Mouse (Mus musculus): ENCODE measurements at regions not wholly inside any gene's neighbourhood (a gene's known extent, or its start where the extent isn't known, plus 50 kb on each side); places are given as distances from the start of the nearest gene placed in this dataset.
"Not testable (repeated sequence)": the region's sequence is repeated elsewhere in the genome, so short reads cannot be mapped to it uniquely, and the experiment has no call there.

DNA sequence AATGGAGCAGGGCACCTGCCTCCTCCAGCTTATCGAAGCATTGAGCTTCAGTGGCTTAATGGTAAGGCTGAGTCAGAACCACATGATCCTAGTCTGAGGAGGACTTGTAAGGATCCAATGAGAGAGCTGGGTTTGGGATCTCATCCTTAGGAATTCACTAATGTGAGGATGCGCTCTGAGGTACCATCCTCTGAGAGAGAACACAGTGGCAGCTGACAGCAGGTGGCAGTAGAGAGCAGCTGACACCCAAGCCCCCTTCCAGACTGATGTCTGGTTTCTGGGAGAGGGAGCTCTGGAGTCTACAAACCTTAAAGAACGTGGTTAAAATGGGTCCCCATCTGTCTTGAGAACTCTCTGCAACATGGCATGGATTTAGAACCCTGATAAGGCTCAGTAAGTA, 137.8 kb downstream of the B3glct start:
- peak; percentile 26 to 33 for DNase-seq

DNA sequence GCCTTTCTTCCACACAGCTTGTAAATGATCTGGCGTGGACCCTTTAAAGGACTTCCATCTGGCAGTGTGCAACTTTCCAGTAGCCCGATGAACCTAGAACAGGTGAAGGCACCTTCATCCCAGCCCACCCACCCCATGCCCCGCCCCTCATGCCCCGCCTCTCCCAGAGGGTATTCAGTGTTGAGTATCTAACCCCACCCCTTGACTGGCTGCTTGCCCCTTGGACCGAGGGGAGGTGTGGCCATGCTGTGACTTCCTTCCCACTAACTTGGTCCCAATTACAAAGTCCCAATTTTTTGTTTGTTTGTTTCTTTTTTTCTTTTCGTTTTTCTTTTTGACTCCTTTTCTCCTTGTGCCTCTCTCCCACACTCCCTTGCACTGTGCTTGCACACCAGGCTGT, 140.8 kb downstream of the B3glct start:
- no peak for DNase-seq

DNA sequence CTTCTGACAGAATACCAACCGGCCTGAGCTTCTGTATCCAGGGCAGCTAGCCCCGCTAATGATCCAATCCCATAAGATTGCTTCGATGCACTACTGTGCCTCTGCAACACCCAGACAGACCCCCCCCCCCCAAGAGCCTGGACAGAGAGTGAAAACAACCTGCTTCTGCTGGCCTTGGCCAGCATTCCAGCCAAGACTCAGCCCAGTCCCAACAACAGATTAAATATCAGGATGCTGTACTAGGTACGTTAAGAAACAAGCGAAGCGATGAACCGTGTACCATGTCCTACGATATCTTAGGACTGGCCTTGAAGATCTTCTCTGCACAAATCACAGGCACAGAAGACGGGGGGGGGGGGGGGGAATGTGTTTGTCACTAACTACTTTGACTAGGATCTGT, 145.8 kb downstream of the B3glct start:
- DNase-seq, result no peak

DNA sequence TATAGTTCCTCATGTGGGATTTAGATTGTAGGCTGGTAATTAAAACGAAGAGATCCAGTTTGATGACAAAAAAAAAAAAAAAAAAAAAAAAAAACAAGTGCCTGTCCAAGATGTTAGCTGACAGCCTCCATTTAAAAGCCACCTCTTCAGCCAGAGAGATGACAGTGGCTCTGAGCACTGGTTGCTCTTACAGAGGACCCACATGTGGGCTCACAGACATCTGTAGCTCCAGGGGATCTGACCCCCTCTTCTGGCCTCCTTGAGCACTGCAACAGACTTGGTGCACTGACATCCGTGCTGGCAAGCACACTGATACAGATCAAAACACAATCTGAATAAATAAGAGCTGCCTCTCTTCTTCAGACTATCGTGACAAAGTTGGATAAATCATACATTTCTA, 149.6 kb downstream of the B3glct start:
- DNase-seq, result peak in 1 of 2 experiments; percentile 19

DNA sequence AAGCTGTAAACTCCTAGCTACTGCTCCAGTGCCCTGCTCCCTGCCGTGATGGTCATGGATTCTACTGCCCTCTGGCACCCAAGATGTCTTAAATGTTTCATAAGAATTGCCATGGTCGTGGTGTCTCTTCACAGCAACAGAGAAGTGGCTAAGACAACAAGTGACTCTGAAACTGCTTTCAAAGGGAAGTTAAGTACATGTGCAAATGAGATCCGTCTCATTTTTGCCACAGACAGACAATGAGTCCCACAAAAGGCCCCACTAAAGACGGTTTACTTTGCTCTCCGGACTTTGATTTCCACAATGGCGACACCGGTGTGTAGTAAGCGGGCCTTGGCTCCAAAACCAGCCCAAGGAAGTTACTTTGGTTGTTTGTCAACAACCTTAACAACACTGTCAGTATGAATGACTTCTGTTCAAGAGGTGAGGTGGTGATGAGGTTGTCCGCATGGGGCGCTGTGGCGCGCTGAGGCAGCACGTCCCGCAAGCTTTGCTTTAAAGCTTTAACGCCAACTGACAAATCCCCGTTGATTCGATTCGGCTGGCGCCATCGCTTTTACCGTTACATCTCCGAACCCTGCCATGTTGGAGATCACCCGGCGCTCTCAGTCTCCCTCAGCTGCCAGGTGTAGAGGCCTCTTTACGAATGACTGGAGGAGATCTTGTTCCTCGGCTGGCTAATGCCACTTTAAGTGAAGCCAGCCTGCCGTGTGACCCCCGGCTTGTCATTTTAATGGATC, 153.3 kb downstream of the B3glct start:
- peak; percentile 63 to 70 for DNase-seq

DNA sequence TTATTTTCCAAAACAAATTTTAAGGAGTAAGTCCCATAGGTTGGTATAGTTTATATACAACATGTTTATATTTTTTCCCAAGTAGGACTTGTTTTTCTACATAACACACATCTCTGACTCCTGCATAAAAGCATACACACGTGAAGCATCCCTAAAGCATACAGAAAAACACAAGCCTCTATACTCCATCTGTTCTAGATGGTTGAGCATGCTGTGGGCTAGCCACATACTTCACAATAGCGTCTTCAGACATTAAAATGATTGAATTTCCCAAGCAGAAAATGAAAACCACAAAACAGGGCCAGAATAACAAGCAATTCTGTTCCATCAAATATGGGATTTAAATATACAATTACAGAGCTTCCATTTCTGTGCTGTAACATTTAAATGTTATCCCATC, 159.3 kb downstream of the B3glct start:
- no peak for DNase-seq

DNA sequence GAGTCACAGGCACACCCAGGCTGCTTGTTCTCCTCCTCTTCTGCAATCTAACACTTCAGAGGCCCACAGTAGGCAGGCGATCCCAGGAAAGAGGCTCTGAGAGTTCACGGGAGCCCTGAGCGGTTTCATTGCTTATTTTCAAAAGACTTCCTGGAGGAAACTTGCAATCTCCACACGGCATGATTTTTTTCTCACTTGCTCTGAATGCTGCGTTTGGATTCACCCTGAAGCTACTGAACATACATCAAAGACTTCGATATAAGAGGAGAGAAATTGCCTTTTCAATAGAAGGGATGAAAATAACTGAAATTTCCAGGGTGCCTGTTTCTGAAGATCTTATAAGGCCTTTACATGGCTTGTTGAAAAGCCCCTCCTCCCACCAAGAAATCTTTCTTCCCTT, 164.5 kb downstream of the B3glct start:
- DNase-seq, result no peak

DNA sequence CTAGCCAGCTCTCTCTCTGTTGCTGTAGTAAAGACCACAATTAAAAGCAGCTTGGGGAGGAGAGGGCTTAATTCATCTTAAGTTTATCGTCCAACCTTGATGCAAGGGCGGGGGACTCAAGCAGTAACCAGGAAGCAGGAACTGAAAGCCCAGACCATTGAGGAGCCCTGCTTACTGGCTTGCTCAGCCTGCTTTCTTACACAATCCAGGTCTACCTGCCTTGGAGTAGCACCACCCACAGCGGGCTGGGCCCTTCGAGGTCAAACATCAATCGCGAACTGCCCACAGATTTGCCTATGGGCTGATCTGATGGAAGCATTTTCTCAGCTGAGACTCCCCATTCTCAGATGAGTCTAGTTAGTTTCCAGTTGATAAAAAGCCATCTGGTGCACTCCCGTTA, 165.3 kb downstream of the B3glct start:
- no peak for DNase-seq

DNA sequence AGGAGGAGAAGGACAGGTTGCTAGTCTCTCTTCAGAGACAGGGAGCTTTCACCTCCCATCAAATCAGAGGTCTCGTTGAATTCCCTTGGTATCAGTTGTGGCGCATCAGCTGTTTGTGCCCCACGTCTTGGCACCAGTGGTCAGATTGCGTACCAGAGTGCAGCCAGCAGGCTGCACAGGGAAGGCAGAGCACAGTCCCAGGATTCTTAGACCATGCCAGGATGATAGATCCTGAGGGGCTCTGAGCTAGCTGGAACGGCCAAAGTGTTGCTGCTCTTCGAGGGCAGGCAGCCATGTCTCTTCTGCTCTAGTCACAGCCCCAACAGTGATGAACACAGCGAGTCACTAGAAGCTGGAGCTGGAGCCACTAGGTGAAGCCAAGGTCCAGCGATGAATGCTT, 167.2 kb downstream of the B3glct start:
- DNase-seq, result no peak

DNA sequence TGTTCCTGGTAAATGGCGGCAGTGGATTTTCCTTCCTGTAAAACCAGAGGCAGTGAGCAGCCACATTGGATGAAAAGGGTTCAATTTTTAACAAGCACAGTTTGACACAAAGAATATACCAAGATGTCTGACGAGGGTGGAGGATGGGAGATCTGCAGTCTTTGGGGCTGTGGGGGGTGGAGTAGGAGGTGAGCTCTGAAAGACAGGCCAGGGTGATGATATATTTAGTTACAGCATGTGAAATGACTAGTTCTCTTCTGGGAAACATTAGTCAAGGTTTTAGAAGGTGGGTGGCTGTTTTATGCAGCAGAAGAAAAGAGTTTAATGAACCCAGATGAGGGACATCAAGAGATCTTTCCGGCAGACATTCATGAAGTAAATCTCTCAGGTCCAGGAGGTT, 170.0 kb upstream of the Rxfp2 start:
- DNase-seq, result no peak

DNA sequence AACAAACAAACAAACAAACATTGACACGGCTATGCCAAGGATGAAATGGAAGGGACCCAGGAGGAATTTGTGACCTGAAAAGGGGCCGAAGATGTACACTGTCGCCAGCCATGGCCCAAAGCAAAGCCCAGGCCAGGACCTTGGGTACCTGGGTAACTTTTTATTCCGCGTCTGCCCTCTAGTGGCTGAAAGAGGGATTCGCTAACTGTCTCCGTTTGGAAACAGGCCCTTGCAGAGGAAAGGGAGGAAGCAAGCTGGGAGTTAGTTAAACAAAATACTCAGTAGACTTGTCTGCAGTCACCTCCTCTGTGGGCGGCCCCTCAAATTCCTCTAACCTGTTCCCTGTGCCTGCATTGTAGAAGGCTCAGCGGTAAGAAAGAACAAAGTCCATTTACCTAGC, 167.5 kb upstream of the Rxfp2 start:
- DNase-seq, result peak; percentile 47 to 56

DNA sequence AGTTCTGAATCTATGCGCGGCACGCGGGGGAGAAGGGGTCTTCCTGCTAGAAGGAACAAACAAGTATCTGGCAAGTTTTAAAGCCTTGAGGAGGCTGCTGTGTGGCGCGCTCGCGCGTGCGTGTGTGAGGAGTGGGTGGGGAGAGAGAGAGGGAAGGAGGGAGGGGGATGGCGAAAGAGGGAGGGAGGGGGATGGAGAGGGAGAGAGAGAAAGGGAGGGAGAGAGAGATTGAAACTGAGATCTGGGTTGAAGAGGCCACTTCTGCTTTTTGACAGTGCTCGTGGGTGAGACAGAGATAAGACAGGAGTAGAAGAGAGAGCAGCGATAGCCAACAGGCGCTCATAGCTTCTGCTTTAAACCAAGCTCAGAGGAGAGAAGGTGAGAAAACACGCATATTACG, 166.0 kb upstream of the Rxfp2 start:
- no peak for DNase-seq

DNA sequence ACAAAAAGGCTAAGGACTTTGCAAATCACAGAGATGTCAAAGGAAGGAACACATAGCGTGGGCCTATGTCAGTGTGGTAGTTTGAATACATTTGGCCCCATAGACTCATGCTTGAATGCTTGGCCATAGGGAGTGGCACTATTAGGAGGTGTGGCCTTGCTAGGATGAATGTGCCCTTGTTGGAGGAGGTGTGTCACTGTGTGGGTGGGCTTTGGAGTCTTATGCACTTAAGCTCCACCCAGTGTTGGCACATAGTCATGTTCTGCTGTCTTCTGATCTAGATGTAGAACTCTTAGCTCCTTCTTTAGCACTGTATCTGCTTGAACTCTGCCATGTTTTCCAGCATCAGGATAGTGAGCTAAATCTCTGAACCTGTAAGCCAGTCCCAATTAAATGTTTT, 162.4 kb upstream of the Rxfp2 start:
- no peak for DNase-seq

DNA sequence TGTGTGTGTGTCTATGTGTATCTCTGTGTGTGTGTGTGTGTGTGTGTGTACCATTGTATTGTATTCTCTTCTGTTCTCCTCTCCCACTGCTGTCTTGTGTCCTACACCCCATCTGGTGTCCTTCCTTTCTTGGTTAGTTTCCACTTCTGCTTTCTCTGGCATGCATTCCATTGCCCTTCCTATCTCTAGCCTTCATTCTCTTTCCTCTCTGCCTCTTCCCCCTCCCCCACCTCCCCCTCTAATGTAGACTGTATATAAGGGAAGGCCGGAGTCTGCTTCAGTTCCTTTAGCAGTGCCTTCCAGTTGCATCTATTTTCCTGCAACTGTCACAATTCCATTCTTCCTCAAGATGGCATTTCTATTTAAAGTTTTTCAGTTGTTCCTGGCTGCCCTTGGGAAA, 161.5 kb upstream of the Rxfp2 start:
- DNase-seq, result no peak

DNA sequence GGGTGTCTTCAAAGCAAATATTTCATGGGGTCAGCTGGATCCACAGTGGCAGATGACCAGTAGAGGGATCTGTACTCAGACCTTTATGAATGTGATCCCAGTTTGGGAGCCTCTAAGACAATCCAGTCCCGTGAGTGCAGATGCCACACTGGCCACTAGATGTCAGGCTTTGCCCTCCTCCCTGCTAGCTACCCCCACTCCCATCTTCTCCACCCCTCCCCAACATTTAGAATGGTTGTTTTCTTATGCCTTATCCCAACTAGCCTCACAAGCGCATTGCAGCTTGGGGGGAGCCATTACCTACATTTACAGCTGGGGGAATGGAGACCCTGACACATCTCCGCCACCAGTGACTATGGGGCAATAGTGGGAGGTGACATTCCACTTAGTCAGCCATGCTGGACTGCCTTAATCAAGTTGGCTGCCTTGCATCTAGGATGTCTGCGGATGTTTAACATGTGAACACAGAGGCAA, 156.9 kb upstream of the Rxfp2 start:
- peak; percentile 23 to 34 for DNase-seq

DNA sequence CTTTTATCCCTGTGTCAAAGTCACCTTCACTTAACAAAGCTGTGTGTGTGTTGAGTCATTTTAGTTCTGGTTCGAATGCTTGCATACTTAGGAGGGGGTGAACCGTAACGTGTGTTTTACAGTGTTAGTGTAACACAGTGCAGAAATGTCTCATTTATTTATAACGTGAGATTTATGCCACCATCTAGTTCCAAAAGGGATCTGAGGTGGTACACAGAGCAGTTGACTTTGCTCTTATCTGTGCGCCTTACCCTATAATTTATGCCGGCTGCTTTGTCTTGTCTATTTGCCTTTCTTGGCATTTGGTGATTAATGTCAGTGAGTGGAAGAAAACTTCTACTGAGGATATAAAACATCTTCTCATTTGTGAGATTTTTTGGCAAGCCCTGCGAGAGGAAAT, 150.5 kb upstream of the Rxfp2 start:
- DNase-seq, result no peak

DNA sequence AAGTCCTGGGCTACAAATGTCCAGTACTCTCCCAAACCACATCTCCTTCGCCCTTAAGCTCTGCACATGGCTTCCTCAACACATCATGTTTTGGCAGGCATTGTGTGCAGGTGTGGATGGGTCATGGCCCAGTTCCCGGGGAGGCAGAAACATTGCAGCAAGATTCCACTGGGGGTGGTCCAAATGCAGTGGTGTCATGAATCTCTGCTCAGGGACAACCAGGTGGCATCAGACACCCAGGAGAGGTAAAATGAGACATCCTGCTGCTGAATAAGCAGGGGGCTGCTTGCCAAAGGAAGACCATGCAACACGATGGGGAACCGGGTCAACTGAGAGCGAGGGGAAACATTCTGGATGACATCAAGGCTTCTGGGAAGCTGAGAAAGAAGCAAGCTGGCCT, 149.0 kb upstream of the Rxfp2 start:
- DNase-seq, result no peak

DNA sequence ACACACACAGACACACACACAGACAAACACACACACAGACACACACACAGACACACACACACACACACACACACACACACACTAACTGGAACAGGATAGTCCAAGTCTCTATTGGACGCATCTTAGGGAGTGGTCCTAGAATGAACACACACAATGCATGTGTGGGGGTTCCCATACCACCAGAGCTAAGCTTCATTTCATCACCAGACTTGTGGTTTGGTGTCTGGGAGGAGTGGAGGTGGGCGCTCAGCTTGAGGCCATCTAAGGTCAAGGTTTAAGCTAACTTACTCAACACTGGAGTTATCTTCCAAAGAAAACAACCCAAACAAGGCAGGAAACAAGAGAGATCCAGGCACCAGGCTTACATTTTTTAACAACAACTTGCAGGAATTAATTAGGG, 147.9 kb upstream of the Rxfp2 start:
- DNase-seq, result no peak

DNA sequence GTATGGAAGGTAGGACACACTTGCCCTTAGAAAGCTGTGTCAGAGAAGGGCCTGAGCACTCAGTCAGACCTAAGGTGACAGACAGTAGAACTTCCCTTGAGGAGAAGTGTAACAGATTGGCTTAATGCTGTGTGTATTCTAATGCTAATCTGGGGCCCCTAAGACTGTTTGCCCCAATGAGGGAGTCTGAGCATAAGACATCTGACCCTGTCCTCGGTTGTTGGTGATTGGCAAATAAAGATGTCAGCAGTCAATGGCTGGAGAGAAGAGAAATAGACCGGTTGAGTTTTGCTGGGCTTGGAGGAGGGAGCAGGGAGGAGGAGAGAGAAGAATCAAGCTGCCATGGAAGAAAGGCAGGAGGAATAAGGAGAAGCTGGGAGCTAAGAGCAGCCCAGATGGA, 147.0 kb upstream of the Rxfp2 start:
- no peak for DNase-seq

DNA sequence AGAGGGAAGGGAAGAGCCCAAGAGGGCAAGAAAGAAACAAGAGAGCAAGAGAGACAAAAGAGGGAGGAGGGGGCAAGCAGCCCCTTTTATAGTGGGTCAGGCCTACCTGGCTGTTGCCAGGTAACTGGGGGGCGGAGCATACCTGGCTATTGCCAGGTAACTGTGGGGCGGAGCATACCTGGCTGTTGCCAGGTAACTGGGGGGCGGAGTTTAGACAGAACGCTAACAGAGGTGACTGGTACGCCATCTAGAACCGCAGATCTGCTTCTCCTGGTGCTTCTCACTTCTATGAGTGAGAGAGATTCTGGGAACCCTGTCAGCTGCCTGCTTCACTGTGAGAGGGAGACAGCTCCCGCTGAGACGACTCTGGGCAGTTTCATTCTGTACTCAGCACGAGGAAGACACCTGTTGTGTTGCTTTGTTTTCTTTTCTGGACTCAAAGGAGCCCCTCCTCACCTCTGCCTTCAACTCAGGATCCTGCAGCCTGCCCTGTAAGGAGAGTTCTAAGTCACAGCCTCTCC, 144.9 kb upstream of the Rxfp2 start:
- no peak for DNase-seq

DNA sequence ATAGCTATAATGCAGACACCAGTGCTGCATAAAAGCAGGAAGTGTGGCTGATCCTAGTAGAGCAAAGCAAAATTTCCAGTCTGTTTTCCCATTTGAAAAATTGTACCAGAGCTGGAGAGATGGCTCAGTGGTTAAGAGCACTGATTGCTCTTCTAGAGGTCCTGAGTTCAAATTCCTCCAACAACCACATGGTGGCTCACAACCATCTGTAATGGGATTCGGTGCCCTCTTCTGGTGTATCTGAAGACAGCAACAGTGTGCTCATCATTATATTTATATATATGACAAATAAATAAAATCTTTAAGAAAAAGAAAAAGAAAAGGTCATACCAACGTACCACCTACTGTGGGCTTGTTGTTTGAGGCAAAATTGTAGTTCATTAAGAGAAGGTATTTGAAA, 144.1 kb upstream of the Rxfp2 start:
- no peak for DNase-seq

DNA sequence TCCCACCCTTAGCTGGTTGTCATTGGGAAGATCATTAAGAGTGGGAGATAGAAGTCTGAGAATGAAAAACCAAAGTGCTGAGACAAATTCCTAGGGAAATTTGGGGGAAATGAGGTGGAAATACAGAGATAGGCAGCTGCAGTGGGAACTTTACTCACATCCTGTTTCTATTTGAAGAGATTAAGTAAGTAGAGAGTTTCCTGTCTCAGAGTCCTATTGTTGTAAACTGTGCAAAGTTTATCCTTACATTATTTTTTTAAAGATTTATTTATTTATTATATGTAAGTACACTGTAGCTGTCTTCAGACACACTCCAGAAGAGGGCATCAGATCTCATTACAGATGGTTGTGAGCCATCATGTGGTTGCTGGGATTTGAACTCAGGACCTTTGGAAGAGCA, 126.0 kb upstream of the Rxfp2 start:
- not testable (repeated sequence) for DNase-seq

DNA sequence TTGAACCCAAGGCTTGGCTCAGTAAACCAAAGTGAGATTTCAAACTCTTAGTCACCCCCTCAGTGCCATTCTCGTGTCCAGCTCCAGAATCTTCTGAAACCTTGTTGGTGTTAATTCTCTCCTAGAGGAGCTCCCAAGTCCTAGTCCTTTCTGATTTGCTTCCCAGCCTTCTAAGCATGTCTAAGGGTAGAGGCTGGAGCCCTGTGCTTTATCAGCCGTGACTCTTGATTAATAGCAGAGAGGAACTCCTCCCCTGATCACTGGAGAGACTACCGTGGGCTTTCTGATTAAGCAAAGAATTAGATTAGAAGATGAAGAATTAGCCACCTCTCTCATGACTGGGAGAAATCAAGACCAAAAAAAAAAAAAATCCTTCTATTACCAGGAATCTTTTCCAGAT, 111.5 kb upstream of the Rxfp2 start:
- no peak for DNase-seq

DNA sequence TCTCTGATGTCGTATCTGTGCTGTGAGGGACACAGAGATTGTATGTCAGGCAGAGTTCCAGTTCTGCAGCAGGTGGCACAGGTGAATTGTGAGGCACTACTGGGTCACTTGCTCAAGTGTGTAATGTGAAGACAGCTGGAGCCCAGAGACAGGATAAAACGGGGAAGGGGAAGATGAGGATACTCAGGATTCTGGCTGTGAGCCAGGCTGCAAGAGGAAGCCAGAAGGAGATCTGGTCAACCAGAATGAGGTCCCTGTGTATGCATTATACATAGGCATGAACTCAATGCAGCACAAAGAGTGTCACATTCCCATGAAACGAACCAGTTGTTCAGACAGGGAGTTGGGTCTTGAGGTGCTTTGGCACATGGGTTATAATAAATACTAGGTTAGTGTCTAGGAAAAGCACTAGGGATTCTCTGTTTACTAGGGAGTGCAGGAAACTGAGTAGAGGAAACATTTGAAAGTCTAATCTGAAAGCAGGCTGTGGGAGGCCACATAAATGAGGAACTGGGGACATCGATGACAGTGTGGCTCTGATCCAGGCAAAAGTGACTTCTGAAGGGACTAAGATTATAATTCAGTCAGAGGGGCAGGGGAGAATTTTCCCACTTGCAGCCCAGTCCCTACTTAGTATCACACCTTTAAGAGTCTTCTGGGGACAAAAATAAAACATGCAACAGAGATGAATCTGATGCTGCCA, 109.9 kb upstream of the Rxfp2 start:
- DNase-seq, result no peak

All from thymus, postnatal 36 days (tissue).